ENCODE assay signal across 8 mouse cellular contexts in the genomic region with DNA sequence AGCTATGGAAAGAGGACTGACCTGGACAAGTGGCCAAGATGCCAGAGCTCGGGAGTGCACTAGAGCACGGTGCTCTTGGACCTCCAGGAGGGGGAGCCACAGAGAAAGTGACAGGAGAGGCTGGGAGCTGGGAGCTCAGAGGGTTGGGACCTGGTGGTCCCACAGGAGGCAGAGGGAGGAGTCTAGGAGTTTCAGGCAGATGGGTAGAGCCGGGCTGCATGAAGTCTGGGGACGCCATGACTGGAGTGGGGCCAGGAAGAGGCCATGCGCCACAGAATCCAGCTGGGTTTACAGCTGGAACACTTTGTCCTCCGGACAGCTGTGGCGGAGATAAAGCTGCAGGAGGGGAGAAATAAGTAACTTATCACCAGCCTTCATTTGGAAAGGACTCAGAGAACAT. TPM values are rescaled to one million over a fixed set of nuclear protein-coding genes. Genes with fewer than 3 reads are reported as not detected.
DNase-seq lines count a peak whose midpoint lies in the region; ATAC-seq and TF ChIP-seq lines count a peak whose summit lies in the region.
"Had no signal": no experiment of that assay in that cellular context is flagged by ENCODE, and none has a peak within 500 bp of the region (broad histone marks: within the 10 kb centered on the region; RNA-seq: fewer than 3 reads in every experiment).

No protein-coding gene starts in this region.

- no peak for ATAC-seq in midbrain, postnatal 0 days (ENCODE audit: low FRiP score)
- ATAC-seq in midbrain, embryonic 16.5 days: no peak
- peak; percentile 40; the same call in 1 of the 2 replicates for ATAC-seq in kidney, embryonic 14.5 days (ENCODE audit: low FRiP score, low TSS enrichment)
- peak; percentile 65; the same call in 1 of the 2 replicates for ATAC-seq in stomach, embryonic 14.5 days (ENCODE audit: insufficient number of reproducible peaks, insufficient read depth, low FRiP score, low read depth)

- peak; percentile 14 for DNase-seq in midbrain, postnatal 0 days (ENCODE audit: low spot score)
- DNase-seq in gastrocnemius, postnatal 10 days: peak; percentile 22
- no peak for DNase-seq in left cerebral cortex, adult 18-20 months (ENCODE audit: low spot score in 2 of 2)
- DNase-seq in spleen, postnatal 4 days (ENCODE audit: low spot score in 2 of 2): no peak

- no peaks in the 10 kb centered on the region for H3K4me1 ChIP-seq in midbrain, postnatal 0 days (ENCODE audit: insufficient read depth, low read length)
- H3K4me1 ChIP-seq in midbrain, embryonic 16.5 days (ENCODE audit: control insufficient read depth, insufficient read depth, low read length): peaks cover 2% of the 10 kb centered on the region; the same call in 1 of the 2 replicates
- peaks cover 39% of the 10 kb centered on the region for H3K4me1 ChIP-seq in kidney, embryonic 14.5 days (ENCODE audit: control insufficient read depth, insufficient read depth, low read length)
- peaks cover 12% of the 10 kb centered on the region; the same call in 1 of the 2 replicates for H3K4me1 ChIP-seq in stomach, embryonic 14.5 days (ENCODE audit: control insufficient read depth, insufficient read depth, low read length)

- H3K4me2 ChIP-seq in midbrain, postnatal 0 days (ENCODE audit: low read depth, low read length, poor library complexity, severe bottlenecking): no peak overlapping the region
- no peak overlapping the region for H3K4me2 ChIP-seq in midbrain, embryonic 16.5 days (ENCODE audit: low read length)
- no peak overlapping the region for H3K4me2 ChIP-seq in kidney, embryonic 14.5 days (replicated peaks; ENCODE audit: low read depth, low read length)
- H3K4me2 ChIP-seq in stomach, embryonic 14.5 days (replicated peaks; ENCODE audit: low read depth, low read length): no peak overlapping the region

- H3K27ac ChIP-seq in midbrain, postnatal 0 days (ENCODE audit: low read depth, low read length): no peak overlapping the region
- H3K27ac ChIP-seq in midbrain, embryonic 16.5 days (ENCODE audit: low read length): no peak overlapping the region
- H3K27ac ChIP-seq in kidney, embryonic 14.5 days (ENCODE audit: low read depth, low read length): no peak overlapping the region
- H3K27ac ChIP-seq in stomach, embryonic 14.5 days (ENCODE audit: low read length): peak overlapping the region; percentile 16; the same call in 1 of the 2 replicates

- WGBS in midbrain, postnatal 0 days: 24% methylated on average over 7 of the region's 7 CpGs
- 21% methylated on average over 7 of the region's 7 CpGs for WGBS in midbrain, embryonic 16.5 days
- 18% methylated on average over 7 of the region's 7 CpGs for WGBS in kidney, embryonic 14.5 days
- 10% methylated on average over 7 of the region's 7 CpGs for WGBS in stomach, embryonic 14.5 days

- H3K36me3 ChIP-seq in midbrain, postnatal 0 days (ENCODE audit: insufficient read depth, low read length): no peaks in the 10 kb centered on the region
- H3K36me3 ChIP-seq in midbrain, embryonic 16.5 days (ENCODE audit: control insufficient read depth, insufficient read depth, low read length): no peaks in the 10 kb centered on the region
- H3K36me3 ChIP-seq in kidney, embryonic 14.5 days (ENCODE audit: control insufficient read depth, insufficient read depth, low read length): no peaks in the 10 kb centered on the region
- H3K36me3 ChIP-seq in stomach, embryonic 14.5 days (ENCODE audit: control insufficient read depth, insufficient read depth, low read length): no peaks in the 10 kb centered on the region

- no peak overlapping the region for H3K4me3 ChIP-seq in midbrain, postnatal 0 days (ENCODE audit: low read depth, low read length)
- H3K4me3 ChIP-seq in midbrain, embryonic 16.5 days (ENCODE audit: low read depth, low read length): no peak overlapping the region
- H3K4me3 ChIP-seq in kidney, embryonic 14.5 days (ENCODE audit: low read length): no peak overlapping the region
- H3K4me3 ChIP-seq in stomach, embryonic 14.5 days (ENCODE audit: low read depth, low read length): no peak overlapping the region

- H3K9ac ChIP-seq in midbrain, postnatal 0 days (replicated peaks; ENCODE audit: low read length, poor library complexity, severe bottlenecking): no peak overlapping the region
- no peak overlapping the region for H3K9ac ChIP-seq in midbrain, embryonic 16.5 days (ENCODE audit: low read depth, low read length)
- H3K9ac ChIP-seq in kidney, embryonic 14.5 days (ENCODE audit: low read depth, low read length): no peak overlapping the region
- no peak overlapping the region for H3K9ac ChIP-seq in stomach, embryonic 14.5 days (replicated peaks; ENCODE audit: low read depth, low read length)

- peaks cover 82% of the 10 kb centered on the region for H3K27me3 ChIP-seq in midbrain, postnatal 0 days (ENCODE audit: insufficient read depth, low read length)
- peaks cover 86% of the 10 kb centered on the region for H3K27me3 ChIP-seq in midbrain, embryonic 16.5 days (ENCODE audit: control insufficient read depth, insufficient read depth, low read depth, low read length)
- no peaks in the 10 kb centered on the region for H3K27me3 ChIP-seq in kidney, embryonic 14.5 days (ENCODE audit: control insufficient read depth, insufficient read depth, low read length)
- no peaks in the 10 kb centered on the region for H3K27me3 ChIP-seq in stomach, embryonic 14.5 days (ENCODE audit: control insufficient read depth, insufficient read depth, low read length)

- no peak for TF ChIP-seq CTCF in midbrain, postnatal 0 days (IDR thresholded peaks at IDR 0.05)

- no peaks in the 10 kb centered on the region for H3K9me3 ChIP-seq in midbrain, postnatal 0 days (ENCODE audit: low read length)
- H3K9me3 ChIP-seq in midbrain, embryonic 16.5 days (replicated peaks; ENCODE audit: control insufficient read depth, low read length, poor library complexity, severe bottlenecking): no peaks in the 10 kb centered on the region
- no peaks in the 10 kb centered on the region for H3K9me3 ChIP-seq in kidney, embryonic 14.5 days (ENCODE audit: control insufficient read depth, low read length)
- no peaks in the 10 kb centered on the region for H3K9me3 ChIP-seq in stomach, embryonic 14.5 days (ENCODE audit: control insufficient read depth, low read depth, low read length)

RNA-seq across cellular contexts. Expression of gene Wnt8b, which starts 25.9 kb away (rescaled TPM):
- total RNA-seq in midbrain, postnatal 0 days (2014; rRNA removed): 0.05 TPM in 1 of 2 replicates, not detected in the other
- polyA plus RNA-seq in midbrain, postnatal 0 days (2015; fragmentation: Nextera tagmentation; extraction: Ambion mirVana): 0.44 and 1.0 TPM in 2 replicates
- 1.2 and 2.1 TPM in 2 replicates for polyA plus RNA-seq in midbrain, embryonic 16.5 days (2015; fragmentation: Nextera tagmentation; extraction: Ambion mirVana)
- not detected for total RNA-seq in gastrocnemius, postnatal 10 days (2021)
- polyA plus RNA-seq in kidney, embryonic 14.5 days (2014; fragmentation: Nextera tagmentation; extraction: Ambion mirVana): 3.5 and 4.5 TPM in 2 replicates
- 0.21 and 0.46 TPM in 2 replicates for polyA plus RNA-seq in stomach, embryonic 14.5 days (2014; fragmentation: Nextera tagmentation; extraction: Ambion mirVana)
- under 1 TPM in 1 of 2 experiments, not detected in 1; 0.16 TPM for total RNA-seq in left cerebral cortex, adult 18-20 months (2021)
- total RNA-seq: neutrophil, adult 5-6 weeks had no signal

RNA-seq across cellular contexts. Expression of gene Sec31b, which starts 26.5 kb away (rescaled TPM):
- 0.11 and 0.38 TPM in 2 replicates for total RNA-seq in midbrain, postnatal 0 days (2014; rRNA removed)
- polyA plus RNA-seq in midbrain, postnatal 0 days (2015; fragmentation: Nextera tagmentation; extraction: Ambion mirVana): 0.13 and 0.26 TPM in 2 replicates
- polyA plus RNA-seq in midbrain, embryonic 16.5 days (2015; fragmentation: Nextera tagmentation; extraction: Ambion mirVana): 0.15 and 0.32 TPM in 2 replicates
- 1 to 10 TPM; 5.1 to 5.6 TPM for total RNA-seq in gastrocnemius, postnatal 10 days (2021)
- polyA plus RNA-seq in kidney, embryonic 14.5 days (2014; fragmentation: Nextera tagmentation; extraction: Ambion mirVana): 0.76 and 0.87 TPM in 2 replicates
- 0.36 and 0.67 TPM in 2 replicates for polyA plus RNA-seq in stomach, embryonic 14.5 days (2014; fragmentation: Nextera tagmentation; extraction: Ambion mirVana)
- total RNA-seq in left cerebral cortex, adult 18-20 months (2021): under 1 TPM; 0.19 to 0.56 TPM

RNA-seq across cellular contexts. Expression of gene Gm20538, which starts 33.5 kb away (rescaled TPM):
- total RNA-seq in midbrain, postnatal 0 days (2014; rRNA removed): not detected in 2 replicates
- not detected in 2 replicates for polyA plus RNA-seq in midbrain, postnatal 0 days (2015; fragmentation: Nextera tagmentation; extraction: Ambion mirVana)
- polyA plus RNA-seq in midbrain, embryonic 16.5 days (2015; fragmentation: Nextera tagmentation; extraction: Ambion mirVana): not detected in 2 replicates
- not detected for total RNA-seq in gastrocnemius, postnatal 10 days (2021)
- polyA plus RNA-seq in kidney, embryonic 14.5 days (2014; fragmentation: Nextera tagmentation; extraction: Ambion mirVana): not detected in 2 replicates
- polyA plus RNA-seq in stomach, embryonic 14.5 days (2014; fragmentation: Nextera tagmentation; extraction: Ambion mirVana): not detected in 2 replicates
- total RNA-seq in left cerebral cortex, adult 18-20 months (2021): not detected

RNA-seq across cellular contexts. Expression of gene Ndufb8, which starts 36.1 kb away (rescaled TPM):
- total RNA-seq in midbrain, postnatal 0 days (2014; rRNA removed): 387 and 560 TPM in 2 replicates
- polyA plus RNA-seq in midbrain, postnatal 0 days (2015; fragmentation: Nextera tagmentation; extraction: Ambion mirVana): 841 and 914 TPM in 2 replicates
- 570 and 615 TPM in 2 replicates for polyA plus RNA-seq in midbrain, embryonic 16.5 days (2015; fragmentation: Nextera tagmentation; extraction: Ambion mirVana)
- total RNA-seq in gastrocnemius, postnatal 10 days (2021): 100 to 1,000 TPM; 675 to 794 TPM
- polyA plus RNA-seq in kidney, embryonic 14.5 days (2014; fragmentation: Nextera tagmentation; extraction: Ambion mirVana): 579 and 700 TPM in 2 replicates
- polyA plus RNA-seq in stomach, embryonic 14.5 days (2014; fragmentation: Nextera tagmentation; extraction: Ambion mirVana): 503 and 572 TPM in 2 replicates
- total RNA-seq in left cerebral cortex, adult 18-20 months (2021): 100 to 1,000 TPM; 368 to 386 TPM

RNA-seq across cellular contexts. Expression of gene Hif1an, which starts 43.5 kb away (rescaled TPM):
- total RNA-seq in midbrain, postnatal 0 days (2014; rRNA removed): 9.3 and 12.2 TPM in 2 replicates
- polyA plus RNA-seq in midbrain, postnatal 0 days (2015; fragmentation: Nextera tagmentation; extraction: Ambion mirVana): 15.8 and 18.1 TPM in 2 replicates
- polyA plus RNA-seq in midbrain, embryonic 16.5 days (2015; fragmentation: Nextera tagmentation; extraction: Ambion mirVana): 25.2 and 28.6 TPM in 2 replicates
- total RNA-seq in gastrocnemius, postnatal 10 days (2021): 10 to 100 TPM; 89.6 to 91.5 TPM
- 20.6 and 28.0 TPM in 2 replicates for polyA plus RNA-seq in kidney, embryonic 14.5 days (2014; fragmentation: Nextera tagmentation; extraction: Ambion mirVana)
- 29.0 and 31.3 TPM in 2 replicates for polyA plus RNA-seq in stomach, embryonic 14.5 days (2014; fragmentation: Nextera tagmentation; extraction: Ambion mirVana)
- total RNA-seq in left cerebral cortex, adult 18-20 months (2021): 10 to 100 TPM; 33.5 to 34.2 TPM

Comparison
In these comparisons a context has a peak if more than half of its experiments do, and no peak if none do; other contexts are left out.
1. ATAC-seq: peak in kidney, embryonic 14.5 days (single experiment) and stomach, embryonic 14.5 days (single experiment); none in midbrain, postnatal 0 days (single experiment) and midbrain, embryonic 16.5 days (single experiment).
2. DNase-seq: peak in midbrain, postnatal 0 days (single experiment) and gastrocnemius, postnatal 10 days (single experiment); none in left cerebral cortex, adult 18-20 months (0 of 2) and spleen, postnatal 4 days (0 of 2).